Mouse (Mus musculus) liver, adult 2 months (tissue): ENCODE measurements around the gene Vmac. TPM values are rescaled to one million over a fixed set of nuclear protein-coding genes. Genes with fewer than 3 reads are reported as not detected.

Experiments
- DNase-seq: peaks from one replicate; pipeline ENCODE4 v3.0.0-alpha.2; 2011; ENCODE audit warnings: low read depth, low spot score; ENCODE audit errors: extremely low read depth
- H3K27ac ChIP-seq: fragments of 200-500 bp; replicated peaks from 2 replicates; pipeline ENCODE4 v1.5.1; 2012; ENCODE audit warnings: low read depth, mild to moderate bottlenecking, control low read depth, inconsistent platforms, low read length; ENCODE audit not compliant: insufficient read depth
- H3K27me3 ChIP-seq: fragments of 200-500 bp; 2 replicates; pipeline ENCODE4 v1.6.1; 2012; ENCODE audit warnings: mild to moderate bottlenecking, moderate library complexity, low read length, inconsistent platforms; ENCODE audit not compliant: control insufficient read depth, insufficient read depth
- H3K36me3 ChIP-seq: fragments of 200-500 bp; 2 replicates; pipeline ENCODE4 v1.6.1; 2012; ENCODE audit warnings: low read length, inconsistent platforms; ENCODE audit not compliant: control insufficient read depth, insufficient read depth
- H3K4me1 ChIP-seq: fragments of 200-500 bp; 2 replicates; pipeline ENCODE4 v1.6.1; 2011; ENCODE audit warnings: low read length; ENCODE audit not compliant: control insufficient read depth, insufficient read depth
- H3K4me3 ChIP-seq: fragments of 200-500 bp; 2 replicates; pipeline ENCODE4 v1.5.1; 2011; ENCODE audit warnings: low read depth, mild to moderate bottlenecking, control low read depth, low read length, moderate library complexity; ENCODE audit not compliant: insufficient read depth
- H3K79me2 ChIP-seq: fragments of 200-500 bp; 2 replicates; pipeline ENCODE4 v1.6.1; 2012; ENCODE audit warnings: inconsistent platforms, mild to moderate bottlenecking, low read length, moderate library complexity; ENCODE audit not compliant: control insufficient read depth, insufficient read depth
- H3K9ac ChIP-seq: fragments of 200-500 bp; 2 replicates; pipeline ENCODE4 v1.6.1; 2012; ENCODE audit warnings: low read depth, mild to moderate bottlenecking, control low read depth, inconsistent platforms, low read length
- CTCF ChIP-seq: fragments of 200-500 bp; IDR thresholded peaks from 2 replicates; pipeline ENCODE4 v1.5.1; 2011; ENCODE audit warnings: low read depth, low read length, control low read depth
- POLR2A ChIP-seq: fragments of 200-500 bp; IDR thresholded peaks from 2 replicates; pipeline ENCODE4 v1.6.1; 2011; ENCODE audit warnings: low read length, control low read depth; ENCODE audit not compliant: insufficient read depth; ENCODE audit errors: extremely low read depth
- WGBS: fragments of 180-500 bp; shearing (Covaris S2); methylation state at CpG from one replicate; pipeline ENCODE4 v1.1.7; 2018; 5-methylcytosine and 5-hydroxymethylcytosine counted together
- polyA plus RNA-seq: library from polyadenylated mRNA; depleted of rRNA; stranded (reverse); fragments of >200 nt; gene quantifications from 2 replicates; pipeline ENCODE4 v1.2.3, GENCODE M21; 2012; rRNA removed
- total RNA-seq: library from RNA; depleted of rRNA; stranded (reverse); fragments of >200 nt; gene quantifications from 2 replicates; pipeline ENCODE4 v1.2.3, GENCODE M21; 2014; rRNA removed

Gene Vmac
- total and polyA plus RNA-seq, 2 experiments, result 8.9 to 12.3 TPM

GRCm38 (mm10) chr17:56666384-56666783 lies 51.4 kb downstream of the Vmac start:
- H3K27me3 ChIP-seq, result no peaks in the 10 kb centered on the region
- no peak overlapping the region for H3K4me3 ChIP-seq
- H3K9ac ChIP-seq, result no peak overlapping the region
- no peaks in the 10 kb centered on the region for H3K4me1 ChIP-seq
- no peaks in the 10 kb centered on the region for H3K79me2 ChIP-seq
- TF ChIP-seq CTCF (no peak), POLR2A (no peak)
- 87% methylated on average over 4 of the region's 4 CpGs for WGBS
- no peaks in the 10 kb centered on the region for H3K36me3 ChIP-seq
- H3K27ac ChIP-seq, result no peak overlapping the region
- DNase-seq, result no peak

DNA sequence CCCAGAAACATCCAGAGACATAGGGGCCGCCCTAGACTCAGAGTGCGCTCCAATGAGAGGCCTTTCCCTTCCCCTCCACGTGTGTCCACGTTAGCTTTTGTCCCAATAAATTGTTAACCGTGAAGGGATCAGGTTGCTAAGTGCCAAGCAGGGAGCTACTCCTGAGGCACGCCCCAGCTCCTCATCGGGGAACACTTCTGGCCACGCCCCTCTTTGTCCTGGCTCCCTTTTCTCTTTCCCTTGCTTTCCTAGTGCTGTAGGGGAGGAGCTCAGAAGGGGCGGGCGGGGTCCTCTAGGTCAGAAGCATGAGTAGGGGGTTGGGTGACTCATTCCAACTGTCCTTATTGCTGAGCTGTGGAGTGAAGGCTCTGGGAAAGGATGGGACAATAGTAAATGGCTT lies 53.5 kb downstream of the Vmac start:
- WGBS, result 57% methylated on average over 10 of the region's 10 CpGs
- Histone ChIP-seq H3K27ac (no peak overlapping the region), H3K79me2 (no peaks in the 10 kb centered on the region), H3K9ac (no peak overlapping the region), H3K27me3 (no peaks in the 10 kb centered on the region), H3K4me3 (no peak overlapping the region), H3K4me1 (no peaks in the 10 kb centered on the region; the same call in 1 of the 2 replicates), H3K36me3 (no peaks in the 10 kb centered on the region)
- DNase-seq, result no peak
- TF ChIP-seq CTCF (no peak), POLR2A (no peak)

Other genes starting within 250 kb of the Vmac start
- 4.4 and 6.0 TPM in 2 replicates for gene Ptprs, start 241.5 kb downstream of the Vmac start, total RNA-seq
- gene Ptprs, start 241.5 kb downstream of the Vmac start, polyA plus RNA-seq, result 7.5 and 10.2 TPM in 2 replicates
- gene Znrf4, start 205.6 kb downstream of the Vmac start, total RNA-seq, result not detected in 2 replicates
- not detected in 2 replicates for gene Znrf4, start 205.6 kb downstream of the Vmac start, polyA plus RNA-seq
- gene Gm20219, start 163.6 kb downstream of the Vmac start, total RNA-seq, result not detected in 2 replicates
- gene Gm20219, start 163.6 kb downstream of the Vmac start, polyA plus RNA-seq, result 0.14 and 0.31 TPM in 2 replicates
- 30.6 and 32.8 TPM in 2 replicates for gene Safb2, start 133.4 kb downstream of the Vmac start, total RNA-seq
- gene Safb2, start 133.4 kb downstream of the Vmac start, polyA plus RNA-seq, result 41.7 and 62.3 TPM in 2 replicates
- gene Safb, start 133.2 kb downstream of the Vmac start, total RNA-seq, result 20.8 and 22.9 TPM in 2 replicates
- gene Safb, start 133.2 kb downstream of the Vmac start, polyA plus RNA-seq, result 36.6 and 56.2 TPM in 2 replicates
- gene 2410015M20Rik, start 108.3 kb downstream of the Vmac start, total RNA-seq, result 201 and 208 TPM in 2 replicates
- gene 2410015M20Rik, start 108.3 kb downstream of the Vmac start, polyA plus RNA-seq, result 214 and 259 TPM in 2 replicates
- gene Rpl36, start 104.6 kb downstream of the Vmac start, total RNA-seq, result 820 and 1,038 TPM in 2 replicates
- gene Rpl36, start 104.6 kb downstream of the Vmac start, polyA plus RNA-seq, result 845 and 1,134 TPM in 2 replicates
- 81.0 and 89.5 TPM in 2 replicates for gene Lonp1, start 91.1 kb downstream of the Vmac start, total RNA-seq
- gene Lonp1, start 91.1 kb downstream of the Vmac start, polyA plus RNA-seq, result 124 and 129 TPM in 2 replicates
- gene Catsperd, start 89.9 kb downstream of the Vmac start, total RNA-seq, result 1.0 and 1.1 TPM in 2 replicates
- 0.70 and 4.0 TPM in 2 replicates for gene Catsperd, start 89.9 kb downstream of the Vmac start, polyA plus RNA-seq
- gene Ranbp3, start 44.7 kb downstream of the Vmac start, total RNA-seq, result 14.3 and 18.6 TPM in 2 replicates
- 36.2 and 38.7 TPM in 2 replicates for gene Ranbp3, start 44.7 kb downstream of the Vmac start, polyA plus RNA-seq
- 110 and 146 TPM in 2 replicates for gene Ndufa11, start 255 bp downstream of the Vmac start, total RNA-seq
- 462 and 466 TPM in 2 replicates for gene Ndufa11, start 255 bp downstream of the Vmac start, polyA plus RNA-seq
- gene Nrtn, start 39.5 kb upstream of the Vmac start, total RNA-seq, result 0.83 and 1.3 TPM in 2 replicates
- gene Nrtn, start 39.5 kb upstream of the Vmac start, polyA plus RNA-seq, result 1.9 and 3.6 TPM in 2 replicates
- 7.2 and 11.9 TPM in 2 replicates for gene Dus3l, start 46.7 kb upstream of the Vmac start, total RNA-seq
- gene Dus3l, start 46.7 kb upstream of the Vmac start, polyA plus RNA-seq, result 19.7 and 25.7 TPM in 2 replicates
- 0.18 TPM in 1 of 2 replicates, not detected in the other for gene Prr22, start 52.2 kb upstream of the Vmac start, total RNA-seq
- 0.85 and 1.5 TPM in 2 replicates for gene Prr22, start 52.2 kb upstream of the Vmac start, polyA plus RNA-seq
- 0.18 and 0.54 TPM in 2 replicates for gene Rfx2, start 113.0 kb upstream of the Vmac start, total RNA-seq
- 0.87 and 1.0 TPM in 2 replicates for gene Rfx2, start 113.0 kb upstream of the Vmac start, polyA plus RNA-seq
- not detected in 2 replicates for gene Acsbg2, start 156.4 kb upstream of the Vmac start, total RNA-seq
- not detected in 2 replicates for gene Acsbg2, start 156.4 kb upstream of the Vmac start, polyA plus RNA-seq
- gene 1700061G19Rik, start 157.5 kb upstream of the Vmac start, total RNA-seq, result not detected in 2 replicates
- gene 1700061G19Rik, start 157.5 kb upstream of the Vmac start, polyA plus RNA-seq, result 0.02 TPM in 1 of 2 replicates, not detected in the other
- 3.0 and 4.4 TPM in 2 replicates for gene Mllt1, start 217.4 kb upstream of the Vmac start, total RNA-seq
- gene Mllt1, start 217.4 kb upstream of the Vmac start, polyA plus RNA-seq, result 19.4 and 22.7 TPM in 2 replicates